Mouse (Mus musculus): Measurements from ENCODE around the gene Clip1. TPM values are rescaled to one million over a fixed set of nuclear protein-coding genes. Genes with fewer than 3 reads are reported as not detected.
A peak's percentile ranks its signal among the peaks of the same experiment; 100 is the strongest.

Clip1 gene
- total RNA-seq, 2 experiments from 2014 or later: 15.1 to 28.1 TPM

- no peak for ATAC-seq (replicated peaks; ENCODE audit: low FRiP score, poor library complexity, severe bottlenecking)
Measured at GRCm38 (mm10) chr5:123675221-123675620, 9.2 kb downstream of the Clip1 start.

DNA sequence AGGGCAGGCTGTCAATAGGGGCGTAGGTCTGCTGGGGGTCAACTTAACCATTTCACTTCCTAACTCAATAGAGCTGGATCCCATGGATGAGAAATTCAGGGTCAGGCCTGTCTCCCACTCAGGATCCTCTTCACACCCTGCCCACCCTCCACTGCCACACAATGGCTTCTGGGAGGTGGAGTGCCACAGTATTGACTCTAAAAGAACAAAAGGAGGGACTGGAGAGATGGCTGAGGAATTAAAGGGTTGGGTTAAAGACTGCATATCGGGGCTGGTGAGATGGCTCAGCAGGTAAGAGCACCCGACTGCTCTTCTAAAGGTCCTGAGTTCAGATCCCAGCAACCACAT lies 13.0 kb downstream of the Clip1 start:
- no peak for ATAC-seq (replicated peaks; ENCODE audit: low FRiP score, poor library complexity, severe bottlenecking)

DNA sequence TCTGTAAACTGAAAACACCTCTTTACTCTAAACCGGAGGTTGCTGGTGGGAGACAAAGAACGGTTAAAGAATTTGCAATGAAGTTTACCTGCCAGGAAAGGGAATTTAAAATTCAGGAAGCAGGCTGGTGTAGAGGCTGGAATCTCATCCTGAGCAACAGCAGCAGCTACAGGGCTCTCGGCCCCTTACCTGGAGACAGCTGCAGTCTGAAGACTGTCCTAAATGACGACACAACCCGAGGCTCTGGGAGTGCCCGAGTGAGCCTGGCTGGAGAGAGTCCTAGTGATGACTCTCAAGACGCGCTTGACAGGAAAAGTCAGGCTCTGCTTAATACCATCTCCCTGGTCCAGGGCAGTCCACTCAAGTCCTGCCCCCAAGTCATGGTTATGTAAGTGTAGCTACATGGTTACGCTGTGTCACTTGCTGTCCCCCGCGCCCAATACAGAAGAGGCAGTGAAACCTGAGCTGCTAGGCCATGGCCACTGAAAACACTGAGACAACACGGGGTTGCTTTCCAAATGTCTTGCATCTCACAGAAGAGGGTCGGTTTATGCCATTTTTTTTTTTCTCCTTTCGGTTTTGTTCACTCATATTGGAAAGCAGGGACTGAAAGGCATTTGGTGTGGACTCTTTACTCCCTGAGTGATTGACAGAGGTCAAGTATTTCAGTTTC lies 13.5 kb downstream of the Clip1 start:
- peak; percentile 35 for ATAC-seq (replicated peaks; ENCODE audit: low FRiP score, poor library complexity, severe bottlenecking)

- peak; percentile 80 for ATAC-seq (replicated peaks; ENCODE audit: low FRiP score, poor library complexity, severe bottlenecking)
Measured at GRCm38 (mm10) chr5:123669991-123670799, 14.2 kb downstream of the Clip1 start.

GRCm38 (mm10) chr5:123667915-123668314 lies 16.5 kb downstream of the Clip1 start:
- no peak for ATAC-seq (replicated peaks; ENCODE audit: low FRiP score, poor library complexity, severe bottlenecking)

GRCm38 (mm10) chr5:123665956-123666355 lies 18.5 kb downstream of the Clip1 start:
- ATAC-seq (replicated peaks; ENCODE audit: low FRiP score, poor library complexity, severe bottlenecking): no peak

GRCm38 (mm10) chr5:123664329-123664728 lies 20.1 kb downstream of the Clip1 start:
- ATAC-seq (replicated peaks; ENCODE audit: low FRiP score, poor library complexity, severe bottlenecking): no peak

DNA sequence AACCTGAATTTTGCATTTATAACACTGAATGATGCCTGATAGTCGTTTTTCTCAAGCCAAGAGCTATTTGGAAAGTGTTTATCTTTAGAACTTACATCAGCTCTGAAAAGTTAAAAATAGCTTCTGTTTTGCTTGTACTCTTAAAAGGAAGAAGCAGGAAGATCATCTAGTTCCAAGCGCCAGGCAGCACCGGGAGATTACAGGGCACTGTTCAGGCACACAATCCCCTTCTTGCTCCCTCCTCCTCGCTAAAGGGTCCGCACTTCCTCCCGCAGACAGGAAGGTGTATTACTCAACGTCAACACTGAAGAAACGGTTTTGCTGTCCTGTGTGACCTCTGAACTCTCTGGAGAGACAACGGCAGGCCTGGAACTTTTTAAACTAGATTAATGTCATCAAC lies 22.4 kb downstream of the Clip1 start:
- ATAC-seq (replicated peaks; ENCODE audit: low FRiP score, poor library complexity, severe bottlenecking): no peak

- no peak for ATAC-seq (replicated peaks; ENCODE audit: low FRiP score, poor library complexity, severe bottlenecking)
Measured at GRCm38 (mm10) chr5:123661602-123662001, 22.8 kb downstream of the Clip1 start.

- no peak for ATAC-seq (replicated peaks; ENCODE audit: low FRiP score, poor library complexity, severe bottlenecking)
Measured at GRCm38 (mm10) chr5:123657651-123658050, 26.8 kb downstream of the Clip1 start.

DNA sequence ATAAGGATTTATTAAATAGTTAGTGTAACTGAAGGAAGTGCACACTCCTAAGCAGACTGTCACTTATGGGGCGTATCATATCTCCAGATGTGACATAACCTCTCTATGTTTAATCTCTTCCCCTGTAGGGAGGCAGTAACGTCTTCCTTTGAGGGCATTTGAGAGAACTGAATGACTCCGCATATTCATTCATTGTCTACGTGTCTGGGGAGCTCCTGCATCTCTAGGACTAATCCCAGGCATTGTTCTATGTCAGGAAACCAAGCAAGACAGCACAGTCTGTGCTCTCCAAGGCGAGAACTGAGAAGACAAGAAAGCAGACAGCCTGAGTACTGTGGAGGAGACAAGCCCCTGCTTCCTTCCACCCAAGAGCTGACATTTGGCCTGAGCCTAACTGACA lies 29.5 kb downstream of the Clip1 start:
- ATAC-seq (replicated peaks; ENCODE audit: low FRiP score, poor library complexity, severe bottlenecking): no peak

- ATAC-seq (replicated peaks; ENCODE audit: low FRiP score, poor library complexity, severe bottlenecking): no peak
Measured at GRCm38 (mm10) chr5:123653287-123653801, 31.1 kb downstream of the Clip1 start.

GRCm38 (mm10) chr5:123650825-123651224 lies 33.6 kb downstream of the Clip1 start:
- ATAC-seq (replicated peaks; ENCODE audit: low FRiP score, poor library complexity, severe bottlenecking): no peak

DNA sequence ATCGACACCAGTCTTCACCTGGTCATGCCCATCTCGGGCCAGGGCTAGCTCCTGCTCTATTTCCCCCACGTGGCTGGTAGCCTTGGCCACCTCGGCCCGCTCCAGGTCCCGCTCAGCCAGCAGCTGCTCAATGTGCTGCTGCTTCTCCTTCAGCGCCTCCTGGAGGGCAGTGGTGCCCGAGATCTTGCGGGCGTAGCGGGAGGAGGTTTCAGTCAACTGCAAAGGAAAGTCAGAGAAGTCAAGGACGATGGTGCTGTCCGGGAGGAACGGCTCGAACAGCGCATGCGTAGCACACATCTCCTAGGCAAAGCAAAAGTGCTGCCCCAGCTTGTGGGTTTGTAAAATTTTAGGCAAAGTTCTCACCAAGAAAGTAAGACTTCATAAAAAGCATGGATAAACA lies 42.0 kb downstream of the Clip1 start:
- ATAC-seq (replicated peaks; ENCODE audit: low FRiP score, poor library complexity, severe bottlenecking): no peak

GRCm38 (mm10) chr5:123641259-123641900 lies 43.0 kb downstream of the Clip1 start:
- no peak for ATAC-seq (replicated peaks; ENCODE audit: low FRiP score, poor library complexity, severe bottlenecking)

DNA sequence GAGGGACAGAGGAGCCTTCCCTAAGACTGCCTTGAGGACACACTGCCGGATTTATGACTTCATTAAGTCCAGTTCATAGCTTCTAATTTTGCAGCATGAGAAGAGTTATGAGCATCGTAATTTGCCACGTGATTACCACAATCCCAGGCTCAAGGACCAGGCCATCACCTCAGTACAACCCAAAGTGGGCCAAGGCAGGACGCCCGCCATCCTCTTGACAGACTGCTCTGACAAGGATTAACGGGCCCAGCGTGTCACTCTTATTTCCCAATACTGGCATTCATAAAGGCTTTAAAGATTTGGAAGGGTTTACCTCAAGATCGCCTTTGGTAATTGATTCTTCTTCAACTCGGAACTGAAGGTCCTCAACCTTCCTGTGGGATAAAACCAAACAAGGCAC lies 44.2 kb downstream of the Clip1 start:
- no peak for ATAC-seq (replicated peaks; ENCODE audit: low FRiP score, poor library complexity, severe bottlenecking)

DNA sequence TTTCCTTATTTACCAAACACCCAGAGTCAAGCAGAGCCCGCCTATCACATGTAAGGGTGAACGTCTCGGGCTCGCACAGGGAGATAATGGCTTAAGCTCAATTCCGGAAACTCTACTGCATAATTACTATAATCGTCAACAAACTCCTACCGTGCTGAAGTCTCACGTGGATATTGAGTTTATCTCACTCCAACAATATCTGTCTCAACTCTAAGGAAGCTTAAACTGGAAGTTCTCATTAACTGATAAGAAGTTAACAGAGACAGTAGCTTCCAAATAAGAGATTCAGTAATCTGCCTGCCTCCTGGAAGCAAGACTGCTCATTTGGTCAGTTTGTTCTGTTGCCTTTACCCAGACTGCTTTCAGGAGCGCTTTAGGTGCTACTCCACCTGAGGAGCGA lies 53.2 kb downstream of the Clip1 start:
- no peak for ATAC-seq (replicated peaks; ENCODE audit: low FRiP score, poor library complexity, severe bottlenecking)

GRCm38 (mm10) chr5:123626631-123627030 lies 57.8 kb downstream of the Clip1 start:
- ATAC-seq (replicated peaks; ENCODE audit: low FRiP score, poor library complexity, severe bottlenecking): no peak

DNA sequence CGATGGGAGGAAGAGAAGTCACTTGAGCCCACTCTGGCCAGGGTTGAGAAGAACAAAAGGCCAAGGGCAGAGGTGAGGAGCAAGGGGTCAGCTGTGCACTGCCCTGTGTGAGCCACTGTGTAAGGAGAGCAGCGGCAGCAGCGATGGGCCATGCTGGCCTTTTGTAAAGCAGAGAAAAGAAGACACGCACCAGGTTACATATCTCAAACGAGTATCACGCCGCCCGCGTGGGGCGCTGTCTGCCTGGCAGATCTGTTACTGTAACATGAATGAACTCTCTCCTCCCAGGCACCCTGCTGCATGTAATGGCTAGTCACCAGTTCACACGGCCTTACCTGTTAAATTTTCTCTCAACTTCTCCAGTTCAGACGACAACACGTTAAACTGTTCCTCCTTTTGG lies 62.0 kb downstream of the Clip1 start:
- ATAC-seq (replicated peaks; ENCODE audit: low FRiP score, poor library complexity, severe bottlenecking): no peak

DNA sequence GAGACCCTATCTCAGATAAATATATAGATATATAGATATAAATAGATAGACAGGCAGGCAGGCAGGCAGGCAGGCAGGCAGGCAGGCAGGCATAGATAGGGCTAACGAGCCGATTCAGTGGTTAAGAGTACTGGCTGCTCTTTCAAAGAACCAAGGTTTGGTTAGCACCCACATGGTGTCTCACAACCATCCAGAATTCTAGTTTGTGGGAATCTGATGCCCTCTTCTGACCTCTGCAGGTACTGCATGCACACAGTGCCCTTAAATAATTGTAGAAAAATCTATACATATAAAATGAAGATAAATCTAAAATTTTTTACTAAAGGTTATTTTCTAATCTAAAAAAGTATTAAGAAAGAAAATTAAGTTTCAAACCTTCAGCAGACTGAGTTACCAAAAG lies 65.9 kb downstream of the Clip1 start:
- no peak for ATAC-seq (replicated peaks; ENCODE audit: low FRiP score, poor library complexity, severe bottlenecking)

- no peak for ATAC-seq (replicated peaks; ENCODE audit: low FRiP score, poor library complexity, severe bottlenecking)
Measured at GRCm38 (mm10) chr5:123614246-123614645, 70.2 kb downstream of the Clip1 start.
